Mouse (Mus musculus): ENCODE data around the gene Stac. TPM values are rescaled to one million over a fixed set of nuclear protein-coding genes. Genes with fewer than 3 reads are reported as not detected.

Stac gene
- polyA plus RNA-seq, 1 experiment from 2014 or later, result 5.1 TPM

DNA sequence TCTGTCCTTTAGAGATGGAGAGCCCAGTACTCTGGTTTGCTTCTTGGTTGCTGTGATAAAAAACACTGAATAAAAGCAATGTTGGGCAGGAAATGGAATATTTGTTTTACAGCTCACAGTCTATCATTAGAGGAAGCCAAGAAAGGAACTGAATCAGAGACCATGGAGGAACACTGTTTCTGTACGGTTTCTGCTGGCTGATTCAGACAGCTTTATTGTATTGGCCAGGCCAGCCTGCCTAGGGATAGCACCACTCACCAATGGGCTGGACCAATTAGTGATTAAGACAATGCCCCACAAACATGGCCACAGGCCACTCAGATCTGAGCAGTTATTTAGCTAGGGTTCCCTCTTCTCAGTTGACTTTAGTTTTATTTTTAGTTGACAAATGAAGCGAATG is 6.0 kb downstream of the Stac start:
- H3K27me3 ChIP-seq (replicated peaks), result 0 out of 2 replicates have a peak, but pooled peaks cover 3% of the 10 kb centered on the region
- H3K36me3 ChIP-seq (replicated peaks), result no peaks in the 10 kb centered on the region
- no peaks in the 10 kb centered on the region for H3K9me3 ChIP-seq
- H3K4me2 ChIP-seq, result no peak overlapping the region
- 85% methylated on average over 2 of the region's 2 CpGs for WGBS
- no peak overlapping the region for H3K9ac ChIP-seq
- no peak overlapping the region for H3K4me3 ChIP-seq
- peaks cover 2% of the 10 kb centered on the region; the same call in 1 of the 2 replicates for H3K4me1 ChIP-seq
- no peak for ATAC-seq (replicated peaks)
- no peak overlapping the region for H3K27ac ChIP-seq

DNA sequence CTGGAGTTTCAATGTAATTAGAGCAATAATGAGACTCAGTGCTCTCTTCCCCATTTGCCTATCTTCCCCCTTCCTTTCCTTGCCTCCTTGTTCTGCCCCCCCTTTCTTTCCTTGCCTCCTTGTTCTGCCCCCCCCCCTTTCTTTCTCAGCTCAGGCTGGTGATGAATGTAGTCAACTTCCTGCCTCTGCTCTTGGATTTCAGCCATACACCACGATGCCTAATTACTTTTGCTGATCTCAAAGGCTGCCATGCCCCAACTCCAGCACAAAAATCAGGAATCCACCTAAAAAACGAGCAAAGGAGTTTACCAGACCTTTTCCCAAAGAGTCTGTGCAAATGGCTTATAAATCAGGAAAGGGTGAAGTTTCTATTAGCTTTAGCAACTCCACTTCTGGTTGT is 10.6 kb downstream of the Stac start:
- Histone ChIP-seq H3K9me3 (no peaks in the 10 kb centered on the region), H3K4me3 (no peak overlapping the region), H3K4me1 (no peaks in the 10 kb centered on the region), H3K36me3 (replicated peaks) (no peaks in the 10 kb centered on the region), H3K9ac (no peak overlapping the region), H3K27ac (no peak overlapping the region), H3K27me3 (replicated peaks) (no peaks in the 10 kb centered on the region), H3K4me2 (no peak overlapping the region)
- 40% methylated on average over 2 of the region's 2 CpGs for WGBS
- ATAC-seq (replicated peaks), result no peak

DNA sequence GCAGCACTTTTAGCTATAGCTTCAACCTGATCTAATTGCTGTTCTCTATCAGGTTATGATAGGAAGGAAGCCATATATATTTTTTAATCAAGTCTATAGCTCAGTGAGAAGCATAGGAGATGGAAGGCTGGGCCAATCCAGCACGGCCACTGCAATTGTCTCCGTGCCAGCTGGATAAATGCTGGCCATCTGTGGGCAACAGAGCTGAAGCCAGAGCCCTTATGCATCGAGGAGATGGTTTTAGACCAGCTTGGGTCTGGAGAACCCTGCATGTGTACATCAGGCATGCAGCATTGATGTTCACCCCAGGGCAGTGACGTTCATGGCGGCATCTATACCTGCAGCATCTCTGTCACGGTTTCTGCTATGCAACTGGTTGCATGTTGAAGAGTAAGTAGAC is 20.3 kb downstream of the Stac start:
- H3K4me2 ChIP-seq, result no peak overlapping the region
- no peaks in the 10 kb centered on the region for H3K4me1 ChIP-seq
- ATAC-seq (replicated peaks), result no peak
- no peak overlapping the region for H3K9ac ChIP-seq
- no peaks in the 10 kb centered on the region for H3K36me3 ChIP-seq (replicated peaks)
- no peak overlapping the region for H3K4me3 ChIP-seq
- H3K27me3 ChIP-seq (replicated peaks), result no peaks in the 10 kb centered on the region
- H3K27ac ChIP-seq, result no peak overlapping the region
- H3K9me3 ChIP-seq, result no peaks in the 10 kb centered on the region
- 84% methylated on average over 6 of the region's 6 CpGs for WGBS

DNA sequence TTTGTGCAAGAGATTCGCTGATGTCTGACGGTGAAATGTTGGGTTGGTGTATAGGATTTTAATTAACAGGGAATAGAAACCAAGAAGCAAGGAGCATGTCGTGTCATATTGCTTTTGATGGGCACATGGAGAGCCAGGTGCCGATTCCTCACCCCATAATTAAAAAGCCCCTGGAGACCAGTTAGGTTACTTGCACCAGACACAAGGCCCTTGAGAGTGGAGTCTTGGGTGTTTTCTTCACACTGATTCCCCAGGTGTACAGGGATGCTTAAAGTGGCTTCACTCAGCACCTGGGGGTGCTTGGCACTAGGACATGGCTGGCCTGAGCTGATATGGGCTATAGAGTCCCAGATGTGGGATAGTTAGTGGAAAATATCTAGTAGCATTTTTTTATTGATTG is 35.1 kb downstream of the Stac start:
- no peaks in the 10 kb centered on the region for H3K27me3 ChIP-seq (replicated peaks)
- H3K9ac ChIP-seq, result no peak overlapping the region
- 81% methylated on average over 4 of the region's 4 CpGs for WGBS
- H3K36me3 ChIP-seq (replicated peaks), result no peaks in the 10 kb centered on the region
- H3K4me2 ChIP-seq, result no peak overlapping the region
- H3K4me1 ChIP-seq, result 0 out of 2 replicates have a peak, but pooled peaks cover 3% of the 10 kb centered on the region
- H3K9me3 ChIP-seq, result no peaks in the 10 kb centered on the region
- no peak overlapping the region for H3K4me3 ChIP-seq
- no peak for ATAC-seq (replicated peaks)
- no peak overlapping the region for H3K27ac ChIP-seq

DNA sequence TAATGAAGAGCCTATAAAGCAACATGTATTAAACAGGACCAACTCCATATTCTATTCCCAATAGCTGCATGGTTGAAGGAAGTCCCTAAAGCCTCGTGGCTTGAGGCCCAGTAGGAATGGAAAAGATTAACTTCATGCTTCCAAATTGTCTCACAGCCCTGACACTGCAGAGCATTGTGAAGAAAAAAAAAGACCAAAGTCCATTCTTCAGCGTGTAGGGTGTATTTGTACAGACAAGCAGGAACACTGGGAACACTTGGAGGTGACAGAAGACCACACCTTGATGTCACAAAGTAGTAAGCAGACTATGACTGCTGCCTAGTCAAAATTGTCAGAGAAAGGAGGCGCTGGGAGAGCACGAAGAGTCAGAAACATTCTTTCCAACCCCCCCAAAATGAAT is 45.9 kb downstream of the Stac start:
- 80% methylated on average over 4 of the region's 4 CpGs for WGBS

DNA sequence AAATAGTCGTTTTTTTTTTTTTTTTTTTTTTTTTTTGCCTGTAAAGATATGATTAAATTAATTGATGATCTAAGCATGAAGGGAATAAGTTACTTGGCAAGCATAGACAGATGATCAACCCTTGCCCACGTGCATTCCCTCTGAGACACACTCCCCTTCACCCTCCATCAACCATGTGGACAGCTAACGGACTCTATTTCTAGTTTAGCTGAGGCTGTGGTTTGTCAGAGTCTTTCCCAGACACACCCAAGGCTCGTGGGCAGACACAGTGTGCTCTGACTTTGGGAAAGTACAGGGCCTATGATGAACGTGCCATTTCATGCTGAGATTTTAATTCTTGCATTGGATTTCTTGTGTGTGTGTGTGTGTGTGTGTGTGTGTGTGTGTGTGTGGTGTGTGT is 46.8 kb downstream of the Stac start:
- H3K9ac ChIP-seq, result no peak overlapping the region
- no peaks in the 10 kb centered on the region for H3K4me1 ChIP-seq
- no peaks in the 10 kb centered on the region for H3K36me3 ChIP-seq (replicated peaks)
- no peak overlapping the region for H3K4me2 ChIP-seq
- H3K27ac ChIP-seq, result no peak overlapping the region
- no peak for ATAC-seq (replicated peaks)
- H3K9me3 ChIP-seq, result no peaks in the 10 kb centered on the region
- no peaks in the 10 kb centered on the region for H3K27me3 ChIP-seq (replicated peaks)
- no peak overlapping the region for H3K4me3 ChIP-seq
- 76% methylated on average over 5 of the region's 5 CpGs for WGBS

More for the DNA sequence above, 45.9 kb downstream of the Stac start:
- Histone ChIP-seq H3K27me3 (replicated peaks) (no peaks in the 10 kb centered on the region), H3K4me1 (no peaks in the 10 kb centered on the region), H3K36me3 (replicated peaks) (no peaks in the 10 kb centered on the region), H3K4me3 (no peak overlapping the region), H3K9ac (no peak overlapping the region), H3K27ac (no peak overlapping the region), H3K9me3 (no peaks in the 10 kb centered on the region), H3K4me2 (no peak overlapping the region)
- ATAC-seq (replicated peaks), result no peak

DNA sequence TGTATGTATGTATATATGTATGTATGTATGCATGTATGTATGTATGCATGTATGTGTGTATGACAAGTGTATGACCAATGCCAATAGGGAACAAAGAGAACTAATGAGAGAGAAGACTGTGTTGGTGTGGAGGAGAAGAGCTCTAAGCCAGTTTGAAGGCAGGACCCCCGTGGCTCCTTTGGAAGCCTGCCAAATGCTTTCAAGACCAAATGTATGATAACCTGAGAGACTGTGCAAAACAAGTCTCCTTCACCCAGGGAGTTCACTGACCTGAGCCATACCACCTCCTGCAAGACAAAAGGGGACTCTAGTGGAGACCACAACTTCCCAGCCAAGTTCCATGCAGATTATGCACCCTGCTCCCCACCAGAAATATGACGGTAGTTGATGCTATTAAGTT is 52.5 kb downstream of the Stac start:
- H3K9me3 ChIP-seq, result no peaks in the 10 kb centered on the region
- no peaks in the 10 kb centered on the region for H3K4me1 ChIP-seq
- ATAC-seq (replicated peaks), result no peak
- no peaks in the 10 kb centered on the region for H3K27me3 ChIP-seq (replicated peaks)
- H3K9ac ChIP-seq, result no peak overlapping the region
- WGBS, result 61% methylated on average over 2 of the region's 2 CpGs
- no peaks in the 10 kb centered on the region for H3K36me3 ChIP-seq (replicated peaks)
- H3K4me2 ChIP-seq, result no peak overlapping the region
- H3K27ac ChIP-seq, result no peak overlapping the region
- H3K4me3 ChIP-seq, result no peak overlapping the region

DNA sequence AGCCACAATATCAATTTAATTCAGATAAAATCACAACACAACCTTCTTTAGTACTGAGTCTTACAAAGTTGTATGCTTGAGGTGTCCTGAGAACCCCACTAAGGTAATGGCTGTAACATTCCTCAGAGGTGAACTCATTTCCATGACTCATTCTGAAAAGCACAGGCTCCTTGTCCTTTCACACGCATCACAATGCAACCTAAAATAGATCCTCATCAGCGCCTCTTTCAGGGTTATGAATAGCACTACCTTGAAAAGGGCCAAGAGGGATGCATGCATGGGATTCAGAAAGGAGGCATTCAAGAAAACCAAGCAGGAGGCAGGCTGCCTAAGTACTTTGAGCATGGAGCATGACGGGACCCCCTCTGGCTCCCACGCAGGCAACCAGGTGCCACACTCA is 57.3 kb downstream of the Stac start:
- no peak overlapping the region for H3K4me2 ChIP-seq
- H3K4me1 ChIP-seq, result no peaks in the 10 kb centered on the region
- no peak overlapping the region for H3K27ac ChIP-seq
- H3K36me3 ChIP-seq (replicated peaks), result no peaks in the 10 kb centered on the region
- no peaks in the 10 kb centered on the region for H3K9me3 ChIP-seq
- no peak for ATAC-seq (replicated peaks)
- no peak overlapping the region for H3K9ac ChIP-seq
- H3K27me3 ChIP-seq (replicated peaks), result no peaks in the 10 kb centered on the region
- WGBS, result 51% methylated on average over 4 of the region's 4 CpGs
- H3K4me3 ChIP-seq, result no peak overlapping the region

DNA sequence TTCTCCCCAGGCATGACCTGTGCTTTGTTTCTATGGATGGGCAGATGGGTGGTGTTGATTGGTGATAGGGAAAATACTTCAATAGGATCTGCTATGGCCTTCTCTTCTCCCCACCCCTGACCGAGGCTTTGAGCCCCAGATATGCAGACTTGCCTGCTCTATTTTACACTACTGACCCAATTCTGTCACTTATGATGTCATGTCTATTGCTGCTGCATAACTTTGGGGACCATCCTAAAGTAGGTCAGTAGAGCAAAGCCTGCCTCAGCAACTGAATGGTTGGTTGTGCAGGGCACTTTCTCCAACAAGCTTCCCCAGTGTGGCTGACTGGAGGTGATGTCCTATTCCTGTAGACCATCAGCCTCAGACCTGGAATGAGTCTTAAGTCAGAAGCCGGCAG is 69.0 kb downstream of the Stac start:
- Histone ChIP-seq H3K4me3 (no peak overlapping the region), H3K4me1 (no peaks in the 10 kb centered on the region), H3K27ac (no peak overlapping the region), H3K9me3 (no peaks in the 10 kb centered on the region), H3K9ac (no peak overlapping the region), H3K4me2 (no peak overlapping the region), H3K36me3 (replicated peaks) (no peaks in the 10 kb centered on the region), H3K27me3 (replicated peaks) (no peaks in the 10 kb centered on the region)
- WGBS, result 90% methylated on average over 2 of the region's 2 CpGs
- ATAC-seq (replicated peaks), result no peak

DNA sequence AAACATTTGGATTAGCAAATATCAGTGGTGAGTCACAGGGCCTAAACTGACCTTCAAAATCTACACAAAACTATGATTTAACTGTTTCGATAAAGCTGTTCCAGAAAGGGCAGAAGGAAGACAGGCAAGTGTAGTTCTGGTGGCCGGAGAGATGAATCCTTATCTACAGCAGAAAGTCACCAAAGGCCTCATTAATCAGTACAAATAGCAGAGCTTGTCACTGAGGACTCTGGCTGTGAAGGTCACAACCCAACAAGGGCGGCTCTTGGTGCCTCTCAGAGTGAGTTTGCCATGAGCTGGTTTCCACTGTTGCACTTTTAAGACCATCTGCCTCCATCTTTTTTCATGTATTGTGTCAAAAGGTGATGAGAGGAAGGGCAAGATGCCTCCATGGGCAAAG is 78.8 kb downstream of the Stac start:
- Histone ChIP-seq H3K4me1 (no peaks in the 10 kb centered on the region), H3K9ac (no peak overlapping the region), H3K27ac (no peak overlapping the region), H3K4me3 (no peak overlapping the region), H3K27me3 (replicated peaks) (no peaks in the 10 kb centered on the region), H3K9me3 (no peaks in the 10 kb centered on the region), H3K4me2 (no peak overlapping the region), H3K36me3 (replicated peaks) (no peaks in the 10 kb centered on the region)
- ATAC-seq (replicated peaks), result no peak
- WGBS, result 84% methylated on average over 3 of the region's 3 CpGs

DNA sequence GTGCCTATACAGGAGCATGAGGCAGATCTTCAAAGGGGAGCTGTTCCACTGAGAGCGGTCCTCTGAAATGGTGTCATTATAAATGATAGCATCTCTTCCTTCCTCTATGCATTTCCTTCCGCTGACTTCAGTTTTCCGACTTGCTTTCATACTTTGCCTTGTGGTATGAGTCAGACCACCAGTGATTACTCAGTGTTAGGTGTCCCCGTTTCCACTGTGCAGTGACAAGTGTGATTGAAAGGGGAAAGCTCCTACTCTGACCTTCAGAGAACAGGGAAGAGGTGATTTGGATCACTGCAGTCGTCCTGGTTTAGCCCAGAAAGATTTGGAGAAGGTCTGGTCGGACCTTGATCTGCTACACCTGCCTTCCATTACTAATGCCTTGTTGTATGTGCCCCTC is 81.4 kb downstream of the Stac start:
- 81% methylated on average over 6 of the region's 6 CpGs for WGBS
- H3K9me3 ChIP-seq, result no peaks in the 10 kb centered on the region
- ATAC-seq (replicated peaks), result no peak
- H3K4me3 ChIP-seq, result no peak overlapping the region
- H3K36me3 ChIP-seq (replicated peaks), result no peaks in the 10 kb centered on the region
- H3K9ac ChIP-seq, result no peak overlapping the region
- H3K27ac ChIP-seq, result no peak overlapping the region
- H3K4me2 ChIP-seq, result no peak overlapping the region
- no peaks in the 10 kb centered on the region for H3K27me3 ChIP-seq (replicated peaks)
- H3K4me1 ChIP-seq, result no peaks in the 10 kb centered on the region

DNA sequence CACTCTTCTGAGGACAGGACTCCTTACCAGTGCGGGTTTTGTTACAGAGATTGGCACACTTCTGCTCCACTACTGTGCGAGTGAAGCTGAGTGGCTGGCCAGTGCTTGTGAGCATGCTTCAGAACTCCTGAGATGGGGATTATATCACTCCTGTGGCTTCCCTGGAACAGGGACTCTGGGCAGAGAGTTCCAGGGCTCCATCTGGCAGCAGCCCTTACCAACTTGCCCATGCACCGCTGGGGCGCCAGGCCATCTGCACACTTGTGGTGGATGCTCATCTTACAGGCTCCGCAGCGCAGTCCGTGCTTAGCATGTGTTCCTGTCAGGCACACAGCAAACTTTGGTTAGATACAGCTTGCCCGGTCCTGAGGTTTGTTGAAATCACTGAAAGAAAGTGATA is 83.5 kb downstream of the Stac start:
- WGBS, result 87% methylated on average over 8 of the region's 8 CpGs
- no peak overlapping the region for H3K27ac ChIP-seq
- H3K4me3 ChIP-seq, result no peak overlapping the region
- ATAC-seq (replicated peaks), result no peak
- no peaks in the 10 kb centered on the region for H3K4me1 ChIP-seq
- no peaks in the 10 kb centered on the region for H3K9me3 ChIP-seq
- H3K27me3 ChIP-seq (replicated peaks), result no peaks in the 10 kb centered on the region
- H3K36me3 ChIP-seq (replicated peaks), result no peaks in the 10 kb centered on the region
- no peak overlapping the region for H3K4me2 ChIP-seq
- no peak overlapping the region for H3K9ac ChIP-seq

DNA sequence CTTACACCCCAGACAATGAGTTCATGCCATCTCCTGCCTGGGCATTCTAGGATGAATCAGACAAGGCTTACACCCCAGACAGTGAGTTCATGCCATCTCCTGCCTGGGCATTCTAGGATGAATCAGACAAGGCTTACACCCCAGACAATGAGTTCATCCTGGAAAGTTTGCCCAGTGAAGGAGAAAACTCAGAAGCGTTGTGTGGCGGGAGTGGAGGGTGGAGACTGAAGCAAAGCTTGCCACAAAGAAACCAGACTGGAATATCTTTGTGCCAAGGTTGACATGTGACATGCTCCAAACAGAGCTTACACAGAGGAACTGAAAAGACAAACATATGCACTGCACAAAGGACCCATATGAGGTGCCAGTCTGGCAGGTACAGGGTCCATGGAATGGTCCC is 102.6 kb downstream of the Stac start:
- WGBS, result 92% methylated on average over 2 of the region's 2 CpGs
- H3K4me3 ChIP-seq, result no peak overlapping the region
- H3K27me3 ChIP-seq (replicated peaks), result no peaks in the 10 kb centered on the region
- no peaks in the 10 kb centered on the region for H3K36me3 ChIP-seq (replicated peaks)
- no peak overlapping the region for H3K9ac ChIP-seq
- H3K9me3 ChIP-seq, result no peaks in the 10 kb centered on the region
- no peak overlapping the region for H3K27ac ChIP-seq
- H3K4me1 ChIP-seq, result no peaks in the 10 kb centered on the region
- ATAC-seq (replicated peaks), result no peak
- H3K4me2 ChIP-seq, result no peak overlapping the region

DNA sequence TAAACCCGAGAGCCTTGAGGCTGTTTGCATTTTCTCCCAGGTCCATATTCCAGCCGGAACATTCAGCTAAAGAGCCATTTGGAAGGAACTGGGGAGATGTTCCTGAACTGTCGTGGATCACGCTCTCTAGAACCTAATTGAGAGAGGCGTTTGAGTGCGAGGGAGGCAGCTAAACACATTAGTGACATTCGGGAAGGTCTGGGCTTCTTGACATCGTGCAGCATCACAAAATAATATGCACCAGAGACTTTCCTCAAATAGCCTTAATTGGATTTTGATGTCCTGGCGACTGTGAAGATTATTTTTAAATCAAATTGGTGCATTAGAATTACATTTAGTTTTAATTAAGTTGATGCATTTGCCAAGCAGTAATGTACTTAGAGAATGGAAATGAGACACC is 111.4 kb downstream of the Stac start:
- no peaks in the 10 kb centered on the region for H3K9me3 ChIP-seq
- 56% methylated on average over 9 of the region's 9 CpGs for WGBS
- no peak overlapping the region for H3K4me3 ChIP-seq
- H3K27me3 ChIP-seq (replicated peaks), result no peaks in the 10 kb centered on the region
- H3K36me3 ChIP-seq (replicated peaks), result no peaks in the 10 kb centered on the region
- no peak overlapping the region for H3K27ac ChIP-seq
- H3K4me1 ChIP-seq, result peaks cover 4% of the 10 kb centered on the region; the same call in 1 of the 2 replicates
- no peak for ATAC-seq (replicated peaks)
- H3K4me2 ChIP-seq, result no peak overlapping the region
- H3K9ac ChIP-seq, result no peak overlapping the region

Data from midbrain, embryonic 15.5 days (tissue).